Mouse (Mus musculus) T-cell, adult 2 months (primary cell): Measurements from ENCODE around the gene Thsd4.
"Not testable (repeated sequence)": the region's sequence is repeated elsewhere in the genome, so short reads cannot be mapped to it uniquely, and the experiment has no call there.

Experiments used
- DNase-seq: peaks from one replicate; pipeline ENCODE4 v3.0.0; 2022; ENCODE audit warnings: low spot score

Thsd4 gene

DNA sequence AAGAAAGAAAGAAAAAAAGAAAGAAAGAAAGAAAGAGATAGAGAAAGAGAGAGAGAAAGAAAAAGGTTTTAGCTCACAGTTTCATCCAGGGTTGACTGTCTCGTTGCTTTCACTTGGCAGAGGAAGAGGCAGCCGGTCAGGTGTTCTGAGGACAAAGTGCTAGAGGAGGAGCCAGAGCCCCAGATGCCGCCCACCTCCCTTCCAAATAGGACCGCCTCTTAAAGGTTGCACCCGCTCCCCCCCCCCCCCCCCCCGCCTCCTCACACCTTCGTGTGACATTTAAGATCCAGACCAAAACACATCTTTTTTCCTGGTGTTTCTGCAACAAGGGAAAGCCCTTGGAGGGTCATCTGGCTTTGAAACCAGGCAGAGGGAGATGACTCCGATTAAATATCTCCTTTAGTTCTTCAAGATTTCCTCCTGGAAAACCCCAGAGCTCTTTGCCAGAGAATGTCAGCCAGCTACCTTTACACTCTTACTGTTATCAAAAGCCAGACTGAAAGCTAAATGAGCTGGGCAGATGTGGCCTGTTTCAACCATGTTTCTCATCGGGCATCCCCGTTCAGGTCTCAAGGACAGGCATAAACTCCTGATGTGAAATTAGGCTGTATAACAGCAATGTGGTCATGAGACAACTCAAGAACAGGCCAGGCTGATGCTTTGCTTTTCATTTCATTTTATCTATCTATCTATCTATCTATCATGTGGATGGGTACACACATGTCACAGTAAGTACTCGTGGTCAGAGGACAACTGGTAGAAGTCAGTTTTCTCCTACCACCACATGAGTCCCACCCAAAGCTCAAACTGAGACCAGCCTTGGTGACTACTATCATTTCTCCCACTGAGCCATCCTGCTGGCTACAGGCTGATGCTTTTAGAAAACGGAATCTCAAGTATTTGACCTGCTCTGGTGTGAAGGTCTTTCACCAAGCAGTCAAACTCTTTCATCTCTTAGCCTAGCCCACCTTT is 580.6 kb downstream of the Thsd4 start:
- peak; percentile 76 for DNase-seq

DNA sequence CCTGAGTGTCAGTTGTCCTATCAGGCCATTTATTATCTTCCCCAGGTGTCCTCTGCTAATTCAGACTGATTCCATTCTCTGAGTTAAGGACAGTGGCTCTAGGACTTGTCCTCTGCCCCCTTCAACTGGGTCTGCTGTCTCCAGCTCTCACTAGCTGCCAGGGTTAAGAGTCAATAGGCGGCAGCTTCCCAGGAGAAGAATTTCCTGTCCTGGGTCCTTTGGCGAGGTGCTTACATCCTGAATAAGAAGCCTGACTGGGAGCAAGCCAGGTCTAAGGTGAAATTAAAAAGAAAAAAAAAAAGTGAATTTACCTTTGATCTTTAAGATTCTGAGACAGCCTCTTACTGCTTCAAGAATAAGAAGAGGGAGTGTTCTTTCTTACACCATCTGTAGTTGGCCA is 582.2 kb downstream of the Thsd4 start:
- DNase-seq: no peak

DNA sequence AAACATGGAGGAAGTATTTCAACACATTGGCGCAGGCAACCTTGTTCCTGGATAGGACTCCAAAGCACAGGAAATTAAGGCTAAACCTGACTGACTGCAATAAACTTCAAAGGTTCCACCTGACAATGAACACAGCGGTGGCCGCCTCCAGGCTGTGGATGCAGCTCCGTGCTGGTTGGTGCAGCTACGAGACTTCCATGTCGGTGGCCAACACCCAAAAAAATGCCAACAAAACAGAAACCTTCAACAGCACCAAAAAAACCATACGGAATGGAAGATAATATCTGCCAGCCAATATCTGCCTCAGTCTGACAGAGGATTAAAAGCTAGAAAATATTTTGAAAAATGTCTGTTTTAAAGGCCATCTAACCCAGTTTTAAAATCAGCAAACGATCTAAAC is 583.3 kb downstream of the Thsd4 start:
- DNase-seq: peak; percentile 36

DNA sequence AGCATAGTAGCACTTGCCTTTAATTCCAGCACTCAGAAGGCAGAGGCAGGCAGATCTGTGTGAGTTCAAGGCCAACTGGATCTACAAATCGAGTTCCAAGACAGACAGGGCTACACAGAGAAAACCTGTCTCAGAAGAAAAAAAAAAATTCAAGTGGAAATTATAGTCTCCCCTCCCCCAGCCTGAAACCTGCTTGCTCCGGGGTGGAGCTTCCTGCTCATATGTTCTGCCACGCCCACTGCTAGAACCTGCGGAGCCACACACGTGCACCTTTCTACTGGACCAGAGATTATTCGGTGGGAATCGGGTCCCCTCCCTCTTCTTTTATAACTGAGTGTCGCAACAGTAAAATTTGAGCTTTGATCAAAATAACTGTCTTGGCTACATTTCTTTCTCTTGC is 586.0 kb downstream of the Thsd4 start:
- not testable (repeated sequence) for DNase-seq

DNA sequence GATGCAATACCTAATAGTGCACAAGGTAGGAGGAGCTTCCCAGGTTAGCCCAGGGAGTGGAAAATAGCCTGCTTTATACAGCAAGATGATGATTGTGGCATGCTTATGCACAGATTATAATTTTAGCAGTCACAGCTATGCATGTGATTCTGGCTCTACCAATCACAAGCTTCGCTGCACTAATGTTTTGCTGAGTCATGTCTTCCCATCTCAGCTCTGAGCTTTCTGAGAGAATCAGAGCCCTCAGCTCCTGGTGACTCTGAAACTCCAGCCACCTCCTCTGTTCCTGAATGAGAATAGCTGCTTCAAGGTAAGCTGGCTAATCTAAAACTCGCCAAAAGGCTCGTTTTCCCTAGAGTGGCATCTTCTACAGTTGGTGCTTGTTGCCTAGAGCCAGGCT is 591.6 kb downstream of the Thsd4 start:
- DNase-seq: no peak
